Mouse (Mus musculus) midbrain, postnatal 0 days (tissue): ENCODE results near the gene Bpifb4. TPM values are rescaled to one million over a fixed set of nuclear protein-coding genes. Genes with fewer than 3 reads are reported as not detected.

ENCODE experiments used
- ATAC-seq: fragments of 200-750 bp; cut with Nextera tagmentation; 2 replicates; pipeline ENCODE4 v1.8.0; 2017; ENCODE audit warnings: moderate number of reproducible peaks, mild to moderate bottlenecking, moderate TSS enrichment, moderate library complexity; ENCODE audit not compliant: low FRiP score
- DNase-seq: peaks from one replicate; pipeline ENCODE4 v3.0.0-alpha.2; 2015; ENCODE audit warnings: low spot score
- H3K27ac ChIP-seq: fragments of 300-500 bp; sonication (generic); 2 replicates; pipeline ENCODE4 v1.5.1; 2014; ENCODE audit warnings: low read depth, mild to moderate bottlenecking, low read length, mixed read lengths
- H3K27me3 ChIP-seq: fragments of 300-500 bp; sonication (generic); 2 replicates; pipeline ENCODE4 v1.6.1; 2014; ENCODE audit warnings: low read length, control low read depth, mixed read lengths; ENCODE audit not compliant: insufficient read depth
- H3K36me3 ChIP-seq: fragments of 300-500 bp; sonication (generic); 2 replicates; pipeline ENCODE4 v1.6.1; 2014; ENCODE audit warnings: low read length, control low read depth, mixed read lengths; ENCODE audit not compliant: insufficient read depth
- H3K4me1 ChIP-seq: fragments of 300-500 bp; sonication (generic); 2 replicates; pipeline ENCODE4 v1.6.1; 2014; ENCODE audit warnings: mild to moderate bottlenecking, control low read depth, antibody characterized with exemption, low read length, mixed read lengths; ENCODE audit not compliant: insufficient read depth
- H3K4me2 ChIP-seq: fragments of 300-500 bp; sonication (generic); 2 replicates; pipeline ENCODE4 v1.6.1; 2014; ENCODE audit warnings: low read depth, mild to moderate bottlenecking, low read length, mixed read lengths; ENCODE audit not compliant: poor library complexity, severe bottlenecking
- H3K4me3 ChIP-seq: fragments of 300-500 bp; sonication (generic); 2 replicates; pipeline ENCODE4 v1.5.1; 2014; ENCODE audit warnings: low read depth, mild to moderate bottlenecking, low read length, moderate library complexity
- H3K9ac ChIP-seq: fragments of 300-500 bp; sonication (generic); replicated peaks from 2 replicates; pipeline ENCODE4 v1.6.1; 2014; ENCODE audit warnings: mild to moderate bottlenecking, low read length, moderate library complexity, mixed read lengths; ENCODE audit not compliant: poor library complexity, severe bottlenecking
- H3K9me3 ChIP-seq: fragments of 300-500 bp; sonication (generic); 2 replicates; pipeline ENCODE4 v1.6.1; 2016; ENCODE audit warnings: low read length, control low read depth
- CTCF ChIP-seq: IDR thresholded peaks from 2 replicates; pipeline ENCODE4 v1.5.1; 2016; ENCODE audit warnings: antibody characterized with exemption, mild to moderate bottlenecking
- WGBS: fragments of 180-500 bp; shearing (Covaris S2); extraction: QIAGEN DNeasy Blood & Tissue Kit; methylation state at CpG from one replicate; pipeline ENCODE4 v1.1.7; 2014; 5-methylcytosine and 5-hydroxymethylcytosine counted together
- polyA plus RNA-seq: library from polyadenylated mRNA; unstranded; fragments of >200 nt; fragmentation: Nextera tagmentation; extraction: Ambion mirVana; gene quantifications from 2 replicates; pipeline ENCODE4 v1.2.1, GENCODE M21; 2015
- total RNA-seq: library from RNA; depleted of rRNA; stranded (reverse); fragments of >200 nt; gene quantifications from 2 replicates; pipeline ENCODE4 v1.2.3, GENCODE M21; 2014; rRNA removed

Gene Bpifb4
- total RNA-seq (not detected in 2 replicates), polyA plus RNA-seq (not detected in 2 replicates)

GRCm38 (mm10) chr2:153937843-153938242 lies at the start of gene Bpifb4:
Gene Bpifb4 (plus strand): TSS chr2:153938212.
- no peak within 1 kb of the TSS for H3K9ac ChIP-seq
- ATAC-seq, result no peak
- H3K4me3 ChIP-seq, result no peak within 1 kb of the TSS
- no peak for DNase-seq
- no peaks in the 10 kb centered on the region for H3K27me3 ChIP-seq
- no peaks in the 10 kb centered on the region for H3K36me3 ChIP-seq
- no peaks in the 10 kb centered on the region for H3K4me1 ChIP-seq
- H3K9me3 ChIP-seq, result no peaks in the 10 kb centered on the region
- TF ChIP-seq CTCF, result no peak
- H3K27ac ChIP-seq, result no peak within 1 kb of the TSS
- 84% methylated on average over 5 of the region's 5 CpGs for WGBS
- H3K4me2 ChIP-seq, result no peak within 1 kb of the TSS

DNA sequence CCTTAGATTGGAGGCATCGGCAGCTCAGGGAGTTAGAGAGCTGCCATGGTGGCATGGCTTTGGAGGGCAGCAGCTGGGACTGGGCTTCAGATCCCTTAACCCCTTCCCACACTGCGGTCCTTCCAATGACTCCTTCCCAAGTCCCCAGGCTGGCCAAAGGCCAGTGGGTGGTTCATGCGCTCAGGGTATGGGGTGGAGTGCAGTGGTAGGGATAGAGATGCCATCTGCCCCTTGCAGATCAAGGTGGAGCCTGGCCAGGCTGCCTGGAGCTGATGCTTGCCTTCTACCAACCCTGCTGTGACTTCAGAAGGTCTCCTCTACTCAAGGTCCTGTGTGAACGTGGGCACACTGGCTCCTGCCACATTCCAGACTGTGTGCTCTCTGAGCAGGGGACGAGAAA lies 38.9 kb upstream of the Bpifb4 start:
- H3K4me2 ChIP-seq, result no peak overlapping the region
- no peak overlapping the region for H3K4me3 ChIP-seq
- H3K9ac ChIP-seq, result no peak overlapping the region
- no peak for TF ChIP-seq CTCF
- no peak overlapping the region for H3K27ac ChIP-seq
- H3K36me3 ChIP-seq, result no peaks in the 10 kb centered on the region
- no peaks in the 10 kb centered on the region for H3K27me3 ChIP-seq
- DNase-seq (no peak), ATAC-seq (no peak)
- no peaks in the 10 kb centered on the region for H3K9me3 ChIP-seq
- H3K4me1 ChIP-seq, result no peaks in the 10 kb centered on the region
- WGBS, result 83% methylated on average over 5 of the region's 5 CpGs

- H3K9ac ChIP-seq, result no peak within 1 kb of the TSS
- no peaks in the 10 kb centered on the region for H3K4me1 ChIP-seq
- H3K9me3 ChIP-seq, result no peaks in the 10 kb centered on the region
- TF ChIP-seq CTCF, result no peak
- no peaks in the 10 kb centered on the region for H3K27me3 ChIP-seq
- ATAC-seq (no peak), DNase-seq (no peak)
- H3K4me2 ChIP-seq, result no peak within 1 kb of the TSS
- H3K36me3 ChIP-seq, result no peaks in the 10 kb centered on the region
- H3K4me3 ChIP-seq, result no peak within 1 kb of the TSS
- 82% methylated on average over 4 of the region's 4 CpGs for WGBS
- H3K27ac ChIP-seq, result no peak within 1 kb of the TSS
Observed at GRCm38 (mm10) chr2:153900088-153900487, 37.9 kb upstream of the Bpifb4 start, which contains the start of gene Bpifb6. Gene Bpifb6 (plus strand): TSS chr2:153900388.

DNA sequence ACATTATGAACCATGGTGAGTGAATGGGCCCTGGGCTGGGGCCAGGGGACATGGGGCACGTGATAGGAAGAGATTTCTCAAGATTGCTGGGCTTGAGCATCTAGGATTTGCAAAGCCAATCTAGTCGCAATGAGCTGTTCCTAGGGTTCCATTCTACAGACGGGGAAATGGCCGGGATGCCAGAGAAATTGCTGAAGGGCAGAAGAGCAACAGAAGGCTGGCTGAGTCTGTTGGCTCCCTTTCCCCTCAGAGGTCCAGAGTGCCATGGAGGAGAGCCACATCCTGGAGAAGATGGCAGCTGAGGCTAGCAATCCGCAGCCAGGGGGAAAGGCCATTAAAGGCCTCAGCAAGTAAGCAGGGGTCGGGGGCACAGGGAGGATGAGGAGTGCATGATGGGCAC lies 35.3 kb upstream of the Bpifb4 start:
- Histone ChIP-seq H3K4me2 (no peak overlapping the region), H3K4me3 (no peak overlapping the region), H3K27ac (no peak overlapping the region), H3K36me3 (no peaks in the 10 kb centered on the region), H3K27me3 (no peaks in the 10 kb centered on the region), H3K4me1 (no peaks in the 10 kb centered on the region), H3K9ac (no peak overlapping the region), H3K9me3 (no peaks in the 10 kb centered on the region)
- no peak for ATAC-seq
- TF ChIP-seq CTCF, result no peak
- WGBS, result 78% methylated on average over 6 of the region's 6 CpGs
- no peak for DNase-seq

GRCm38 (mm10) chr2:153906626-153907025 lies 31.4 kb upstream of the Bpifb4 start:
- Histone ChIP-seq H3K27me3 (no peaks in the 10 kb centered on the region), H3K4me1 (no peaks in the 10 kb centered on the region), H3K36me3 (no peaks in the 10 kb centered on the region), H3K4me2 (no peak overlapping the region), H3K9ac (no peak overlapping the region), H3K4me3 (no peak overlapping the region), H3K9me3 (no peaks in the 10 kb centered on the region), H3K27ac (no peak overlapping the region)
- no peak for TF ChIP-seq CTCF
- DNase-seq, result no peak
- ATAC-seq, result no peak
- 93% methylated on average over 4 of the region's 4 CpGs for whole genome bisulfite sequencing

GRCm38 (mm10) chr2:153914151-153914550 lies 23.9 kb upstream of the Bpifb4 start:
- no peak for DNase-seq
- H3K36me3 ChIP-seq, result no peaks in the 10 kb centered on the region
- H3K27me3 ChIP-seq, result no peaks in the 10 kb centered on the region
- H3K4me2 ChIP-seq, result no peak overlapping the region
- no peak for TF ChIP-seq CTCF
- no peak overlapping the region for H3K4me3 ChIP-seq
- no peak overlapping the region for H3K27ac ChIP-seq
- no peak overlapping the region for H3K9ac ChIP-seq
- H3K4me1 ChIP-seq, result no peaks in the 10 kb centered on the region
- 36% methylated on average over 5 of the region's 5 CpGs for WGBS
- ATAC-seq, result no peak
- H3K9me3 ChIP-seq, result no peaks in the 10 kb centered on the region
